Mouse (Mus musculus) megakaryocyte, embryonic 14.5 days (primary cell): ENCODE results near the gene Mn1.

ENCODE experiments used
- FLI1 ChIP-seq: IDR thresholded peaks from 2 replicates; pipeline ENCODE4 v1.6.1; 2012; ENCODE audit warnings: low read length, inconsistent platforms, mixed read lengths
- GATA1 ChIP-seq: IDR thresholded peaks from 3 replicates; pipeline ENCODE4 v1.6.1; 2012; ENCODE audit warnings: mixed read lengths, low read length, inconsistent platforms, borderline replicate concordance

GRCm38 (mm10) chr5:111376276-111377020, 40.7 kb upstream of the Mn1 start:
- TF ChIP-seq GATA1, result no peak
- no peak for TF ChIP-seq FLI1
